Mouse (Mus musculus) olfactory bulb, adult 2 months (tissue): ENCODE data around the gene Hmbs. TPM values are rescaled to one million over a fixed set of nuclear protein-coding genes. Genes with fewer than 3 reads are reported as not detected.
A peak's percentile ranks its signal among the peaks of the same experiment; 100 is the strongest.
"Not testable (repeated sequence)": the region's sequence is repeated elsewhere in the genome, so short reads cannot be mapped to it uniquely, and the experiment has no call there.

Experiments used
- H3K27ac ChIP-seq: fragments of 200-500 bp; 2 replicates; pipeline ENCODE4 v1.5.1; 2012; ENCODE audit warnings: low read depth, low read length; ENCODE audit not compliant: insufficient read depth
- H3K4me1 ChIP-seq: fragments of 200-500 bp; 2 replicates; pipeline ENCODE4 v1.6.1; 2012; ENCODE audit warnings: low read length; ENCODE audit not compliant: control insufficient read depth, insufficient read depth
- H3K4me3 ChIP-seq: fragments of 200-500 bp; 2 replicates; pipeline ENCODE4 v1.5.1; 2012; ENCODE audit warnings: mild to moderate bottlenecking, low read depth, low read length, moderate library complexity; ENCODE audit not compliant: insufficient read depth
- CTCF ChIP-seq: fragments of 200-500 bp; IDR thresholded peaks from 2 replicates; pipeline ENCODE4 v1.5.1; 2012; ENCODE audit warnings: low read depth, mild to moderate bottlenecking, low read length, moderate library complexity; ENCODE audit not compliant: insufficient read depth
- POLR2A ChIP-seq: fragments of 200-500 bp; IDR thresholded peaks from 2 replicates; pipeline ENCODE4 v1.6.1; 2012; ENCODE audit warnings: mild to moderate bottlenecking, low read depth, low read length, moderate library complexity; ENCODE audit not compliant: insufficient read depth
- WGBS: fragments of 180-500 bp; shearing (Covaris S2); methylation state at CpG from one replicate; pipeline ENCODE4 v1.1.7; 2018; 5-methylcytosine and 5-hydroxymethylcytosine counted together
- polyA plus RNA-seq: library from polyadenylated mRNA; stranded (reverse); fragments of >200 nt; gene quantifications from 2 replicates; pipeline ENCODE4 v1.2.4, GENCODE M21; 2012; ENCODE audit warnings: low replicate concordance; ENCODE audit not compliant: missing spikeins, insufficient read depth, insufficient read length

Hmbs gene
- polyA plus RNA-seq, 1 experiment: not detected

- no peak for TF ChIP-seq CTCF
- no peak for TF ChIP-seq POLR2A
- 85% methylated on average over 6 of the region's 6 CpGs for WGBS
Measured at GRCm38 (mm10) chr9:44306532-44306931, 37.5 kb downstream of the Hmbs start.

DNA sequence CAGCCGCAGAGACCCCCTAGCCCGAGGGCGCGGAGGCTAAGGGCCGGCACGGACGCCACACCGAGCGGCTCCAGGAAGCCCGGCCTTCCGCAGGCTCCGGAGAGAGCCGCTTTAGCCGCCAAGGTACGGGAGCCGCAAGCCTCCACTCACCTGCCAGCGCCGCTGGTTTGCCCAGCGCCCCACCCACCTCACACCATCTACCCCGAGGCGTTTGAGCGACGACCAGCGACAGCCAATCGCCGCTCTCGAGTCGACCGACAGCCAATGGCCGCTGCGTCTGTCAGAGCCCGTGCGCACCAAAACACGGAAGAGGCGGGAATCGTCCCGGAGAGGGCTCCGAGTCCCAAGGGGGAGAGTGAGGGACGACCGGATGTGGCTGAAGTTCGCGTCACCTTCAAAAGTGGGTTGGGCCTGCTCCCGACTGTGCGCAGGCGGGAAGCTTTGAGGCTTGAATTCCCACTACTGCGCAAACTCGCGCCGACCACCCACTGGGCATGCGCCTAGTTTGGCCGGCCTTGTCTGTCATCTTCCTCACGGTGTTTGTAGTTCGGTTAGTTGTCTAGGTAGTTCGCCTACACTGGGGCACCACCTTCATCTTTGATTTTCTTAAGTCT lies 38.5 kb downstream of the Hmbs start, which contains the start of gene Hinfp:
Gene Hinfp (minus strand): TSS at position 206 of the 614 bp plus-strand sequence.
- Histone ChIP-seq H3K27ac (peak within 1 kb of the TSS; percentile 67), H3K4me1 (peaks cover 10% of the 10 kb centered on the region), H3K4me3 (peak within 1 kb of the TSS; percentile 77)
- under 1% methylated on average over 54 of the region's 54 CpGs for WGBS
- TF ChIP-seq CTCF: no peak
- peak; percentile 71 for TF ChIP-seq POLR2A

More at GRCm38 (mm10) chr9:44306532-44306931, 37.5 kb downstream of the Hmbs start:
- Histone ChIP-seq H3K4me3 (no peak overlapping the region), H3K27ac (no peak overlapping the region), H3K4me1 (peaks cover 17% of the 10 kb centered on the region)

DNA sequence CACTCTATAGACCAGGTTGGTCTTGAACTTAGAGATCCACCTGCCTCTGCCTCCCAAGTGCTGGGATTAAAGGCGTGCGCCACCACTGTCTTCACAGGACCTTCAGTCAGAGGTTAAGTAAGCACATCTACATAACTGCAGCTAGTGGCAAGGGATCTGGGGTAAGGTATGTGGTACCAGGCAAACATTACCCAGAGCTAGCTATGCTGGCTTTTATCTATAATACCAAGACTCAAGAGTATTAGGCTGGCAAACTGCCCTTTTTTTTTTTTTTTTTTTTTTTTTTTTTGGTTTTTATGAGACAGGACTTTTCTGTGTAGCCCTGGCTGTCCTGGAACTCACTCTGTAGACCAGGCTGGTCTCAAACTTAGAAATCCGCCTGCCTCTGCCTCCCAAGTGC lies 44.0 kb downstream of the Hmbs start:
- WGBS: 95% methylated on average over 3 of the region's 3 CpGs
- not testable (repeated sequence) for H3K4me1 ChIP-seq, H3K27ac ChIP-seq, H3K4me3 ChIP-seq

GRCm38 (mm10) chr9:44292490-44292889 lies 51.5 kb downstream of the Hmbs start:
- no peak for TF ChIP-seq CTCF
- no peak for TF ChIP-seq POLR2A
- WGBS: 65% methylated on average over 3 of the region's 3 CpGs
- no peak overlapping the region for H3K27ac ChIP-seq
- peaks cover 5% of the 10 kb centered on the region for H3K4me1 ChIP-seq
- H3K4me3 ChIP-seq: no peak overlapping the region

GRCm38 (mm10) chr9:44288959-44289291 lies 55.1 kb downstream of the Hmbs start:
- Histone ChIP-seq H3K27ac (0 out of 2 replicates have a peak overlapping the region, but pooled peaks have one; percentile 5), H3K4me3 (no peak overlapping the region), H3K4me1 (peaks cover 14% of the 10 kb centered on the region)
- TF ChIP-seq CTCF: no peak
- no peak for TF ChIP-seq POLR2A
- 9% methylated on average over 11 of the region's 11 CpGs for WGBS

- Histone ChIP-seq H3K27ac (peak within 1 kb of the TSS; percentile 57), H3K4me3 (peak within 1 kb of the TSS; percentile 93), H3K4me1 (peaks cover 14% of the 10 kb centered on the region)
- TF ChIP-seq CTCF (no peak), POLR2A (no peak)
- WGBS: under 1% methylated on average over 38 of the region's 38 CpGs
Measured at GRCm38 (mm10) chr9:44288076-44288958, 55.7 kb downstream of the Hmbs start, which contains the start of gene Abcg4. Abcg4 (minus strand) TSS chr9:44288615.

- peaks cover 14% of the 10 kb centered on the region for H3K4me1 ChIP-seq
- WGBS: 1% methylated on average over 46 of the region's 47 CpGs
- peak overlapping the region; percentile 93 for H3K4me3 ChIP-seq
- H3K27ac ChIP-seq: peak overlapping the region; percentile 57
- no peak for TF ChIP-seq POLR2A
- no peak for TF ChIP-seq CTCF
Measured at GRCm38 (mm10) chr9:44287401-44288075, 56.5 kb downstream of the Hmbs start.

DNA sequence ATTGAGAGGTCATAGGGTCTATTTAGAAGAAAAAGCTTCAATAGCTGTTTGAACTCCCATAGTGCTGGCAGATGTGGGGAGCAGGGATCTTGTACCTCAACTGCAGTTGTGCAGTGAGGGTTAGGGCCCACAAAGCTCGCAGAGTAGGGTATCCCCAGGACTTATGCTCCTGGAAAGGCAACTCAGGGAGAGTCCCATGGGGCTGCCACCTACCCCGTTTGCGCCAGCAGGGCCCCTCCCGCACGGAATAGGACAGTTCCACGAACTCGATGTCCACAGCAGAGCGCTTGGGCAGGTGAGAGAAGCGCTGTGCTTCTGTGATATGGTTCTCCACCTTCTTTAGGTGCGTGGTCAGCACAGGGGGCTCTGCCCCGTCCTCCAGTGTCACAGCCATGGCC lies 57.0 kb downstream of the Hmbs start:
- WGBS: 8% methylated on average over 11 of the region's 11 CpGs
- Histone ChIP-seq H3K4me3 (peak overlapping the region; percentile 93), H3K4me1 (peaks cover 14% of the 10 kb centered on the region), H3K27ac (no peak overlapping the region)
- TF ChIP-seq CTCF: no peak
- no peak for TF ChIP-seq POLR2A

Other genes with a start within 250 kb of the Hmbs start
- not detected in 2 replicates for gene Mfrp, start 242.5 kb downstream of the Hmbs start, polyA plus RNA-seq
- not detected in 2 replicates for gene C1qtnf5, start 237.0 kb downstream of the Hmbs start, polyA plus RNA-seq
- not detected in 2 replicates for gene Gm49380, start 230.7 kb downstream of the Hmbs start, polyA plus RNA-seq
- 257 TPM in 1 of 2 replicates, not detected in the other for gene Rnf26, start 230.7 kb downstream of the Hmbs start, polyA plus RNA-seq
- gene Mcam, start 209.8 kb downstream of the Hmbs start, polyA plus RNA-seq: not detected in 2 replicates
- 80.7 and 279 TPM in 2 replicates for gene Cbl, start 110.2 kb downstream of the Hmbs start, polyA plus RNA-seq
- not detected in 2 replicates for gene Ccdc153, start 103.6 kb downstream of the Hmbs start, polyA plus RNA-seq
- not detected in 2 replicates for gene Pdzd3, start 92.8 kb downstream of the Hmbs start, polyA plus RNA-seq
- gene Nlrx1, start 75.6 kb downstream of the Hmbs start, polyA plus RNA-seq: not detected in 2 replicates
- not detected in 2 replicates for gene Abcg4, start 55.6 kb downstream of the Hmbs start, polyA plus RNA-seq
- not detected in 2 replicates for gene Hinfp, start 38.6 kb downstream of the Hmbs start, polyA plus RNA-seq
- not detected in 2 replicates for gene C2cd2l, start 23.9 kb downstream of the Hmbs start, polyA plus RNA-seq
- 150 TPM in 1 of 2 replicates, not detected in the other for gene Dpagt1, start 18.2 kb downstream of the Hmbs start, polyA plus RNA-seq
- gene H2afx, start 9.5 kb downstream of the Hmbs start, polyA plus RNA-seq: not detected in 2 replicates
- not detected in 2 replicates for gene Vps11, start 17.4 kb upstream of the Hmbs start, polyA plus RNA-seq
- gene Hyou1, start 35.3 kb upstream of the Hmbs start, polyA plus RNA-seq: not detected in 2 replicates
- gene Slc37a4, start 52.6 kb upstream of the Hmbs start, polyA plus RNA-seq: not detected in 2 replicates
- gene Rps25, start 62.9 kb upstream of the Hmbs start, polyA plus RNA-seq: 1,193 TPM in 1 of 2 replicates, not detected in the other
- gene Trappc4, start 63.4 kb upstream of the Hmbs start, polyA plus RNA-seq: not detected in 2 replicates
- gene Ccdc84, start 74.3 kb upstream of the Hmbs start, polyA plus RNA-seq: not detected in 2 replicates
- gene Foxr1, start 96.9 kb upstream of the Hmbs start, polyA plus RNA-seq: not detected in 2 replicates
- not detected in 2 replicates for gene Upk2, start 110.7 kb upstream of the Hmbs start, polyA plus RNA-seq
- not detected in 2 replicates for gene Bcl9l, start 138.6 kb upstream of the Hmbs start, polyA plus RNA-seq
- gene Cxcr5, start 217.6 kb upstream of the Hmbs start, polyA plus RNA-seq: not detected in 2 replicates